Mouse (Mus musculus) E14TG2a.4 (cell line): Measurements from ENCODE around the gene Acot6.

Experiments
- CTCF ChIP-seq: conservative IDR thresholded peaks from 2 replicates; pipeline ENCODE4 v1.5.1; 2014; ENCODE audit warnings: low read length
- NANOG ChIP-seq: IDR thresholded peaks from 2 replicates; pipeline ENCODE4 v1.6.1; 2014; ENCODE audit warnings: borderline replicate concordance, low read length, mixed read lengths

GRCm38 (mm10) chr12:84128576-84128975, 28.1 kb downstream of the Acot6 start:
- no peak for TF ChIP-seq CTCF
- TF ChIP-seq NANOG: no peak
